Mouse (Mus musculus): ENCODE measurements around the gene Olfr1240. TPM values are rescaled to one million over a fixed set of nuclear protein-coding genes. Genes with fewer than 3 reads are reported as not detected.

Olfr1240 gene
- polyA plus RNA-seq (2015; fragmentation: Nextera tagmentation; extraction: Ambion mirVana): not detected in 2 replicates

DNA sequence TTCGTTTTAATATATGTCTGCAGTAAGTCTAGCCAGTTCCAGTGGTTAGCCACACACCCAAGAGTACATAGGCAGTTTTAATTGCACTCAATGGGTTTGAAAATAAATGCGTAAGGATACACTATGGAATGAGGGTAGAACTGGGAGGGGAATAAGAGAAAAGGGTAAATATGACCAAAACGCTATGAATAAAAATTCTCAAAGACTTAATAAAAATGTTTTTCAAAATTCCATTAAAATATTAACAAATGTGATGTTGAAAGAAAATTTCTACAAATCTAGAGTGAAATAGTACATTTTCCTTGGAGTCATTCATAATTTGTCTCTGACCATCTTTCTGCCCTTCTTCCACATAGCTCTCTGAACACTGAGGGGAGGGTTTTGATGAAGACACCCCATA lies at the start of gene Olfr1240:
TSS of gene Olfr1240 (minus strand) at position 101 of the 400 bp plus-strand sequence.
- no peaks in the 10 kb centered on the region for H3K4me1 ChIP-seq (ENCODE audit: insufficient read depth, low read length)
- no peaks in the 10 kb centered on the region for H3K9me3 ChIP-seq (ENCODE audit: low read length)
- no peak within 1 kb of the TSS for H3K27ac ChIP-seq (ENCODE audit: low read length)
- no peaks in the 10 kb centered on the region for H3K27me3 ChIP-seq (ENCODE audit: insufficient read depth, low read length)
- no peak within 1 kb of the TSS for H3K9ac ChIP-seq (replicated peaks; ENCODE audit: low read length)
- 83% methylated on average over 3 of the region's 3 CpGs for WGBS
- no peak within 1 kb of the TSS for H3K4me3 ChIP-seq (ENCODE audit: low read length)
- no peak for ATAC-seq (ENCODE audit: low FRiP score, low TSS enrichment)
- H3K36me3 ChIP-seq (ENCODE audit: insufficient read depth, low read length): no peaks in the 10 kb centered on the region
- no peak within 1 kb of the TSS for H3K4me2 ChIP-seq (replicated peaks; ENCODE audit: low read depth, low read length)

DNA sequence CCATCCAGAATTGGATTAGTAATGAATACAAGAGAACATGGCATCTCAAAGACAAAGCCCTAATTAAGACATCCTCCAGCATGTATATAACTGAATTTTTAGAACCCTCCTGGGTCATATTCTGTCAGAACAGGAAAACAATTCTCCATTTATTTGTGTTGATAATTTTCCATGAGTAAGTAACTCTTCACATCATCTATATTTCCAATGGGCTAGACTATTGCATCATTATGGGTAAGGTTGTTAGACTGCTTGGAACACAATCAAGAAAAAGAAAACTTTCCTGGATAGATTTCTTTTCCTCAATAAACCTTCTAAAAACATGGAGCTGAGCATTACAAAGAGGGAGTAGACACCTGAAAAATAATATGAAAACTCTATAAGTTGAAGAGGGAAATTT lies 44.2 kb upstream of the Olfr1240 start, which contains the start of gene Olfr1241:
TSS of gene Olfr1241 (minus strand) at position 101 of the 400 bp plus-strand sequence.
- Histone ChIP-seq H3K36me3 (ENCODE audit: insufficient read depth, low read length) (no peaks in the 10 kb centered on the region), H3K4me3 (ENCODE audit: low read length) (no peak within 1 kb of the TSS), H3K4me2 (replicated peaks; ENCODE audit: low read depth, low read length) (no peak within 1 kb of the TSS), H3K9me3 (ENCODE audit: low read length) (no peaks in the 10 kb centered on the region), H3K9ac (replicated peaks; ENCODE audit: low read length) (no peak within 1 kb of the TSS), H3K27me3 (ENCODE audit: insufficient read depth, low read length) (no peaks in the 10 kb centered on the region), H3K27ac (ENCODE audit: low read length) (no peak within 1 kb of the TSS), H3K4me1 (ENCODE audit: insufficient read depth, low read length) (no peaks in the 10 kb centered on the region)
- no peak for ATAC-seq (ENCODE audit: low FRiP score, low TSS enrichment)

DNA sequence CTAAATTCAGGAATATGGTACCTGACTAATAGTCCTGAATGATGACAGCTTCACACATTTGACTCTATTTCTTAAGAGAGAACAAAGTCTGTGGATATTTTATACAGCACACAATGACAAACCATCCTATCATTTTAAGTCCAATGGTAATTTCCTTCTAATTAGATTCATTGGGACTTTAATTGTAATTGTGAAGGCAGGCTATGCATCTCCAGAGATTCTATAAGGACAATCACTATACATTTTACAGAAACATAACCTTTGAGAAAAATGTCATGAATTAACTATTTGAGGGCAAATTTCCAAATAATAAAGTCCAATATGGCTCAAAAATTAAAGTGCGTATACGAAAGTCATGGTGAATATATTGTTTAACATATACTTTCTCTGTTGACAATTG lies 22.5 kb downstream of the Olfr1240 start, which contains the start of gene Olfr1239:
TSS of gene Olfr1239 (minus strand) at position 101 of the 400 bp plus-strand sequence.
- no peak for ATAC-seq (ENCODE audit: low FRiP score, low TSS enrichment)
- no peak within 1 kb of the TSS for H3K4me2 ChIP-seq (replicated peaks; ENCODE audit: low read depth, low read length)

DNA sequence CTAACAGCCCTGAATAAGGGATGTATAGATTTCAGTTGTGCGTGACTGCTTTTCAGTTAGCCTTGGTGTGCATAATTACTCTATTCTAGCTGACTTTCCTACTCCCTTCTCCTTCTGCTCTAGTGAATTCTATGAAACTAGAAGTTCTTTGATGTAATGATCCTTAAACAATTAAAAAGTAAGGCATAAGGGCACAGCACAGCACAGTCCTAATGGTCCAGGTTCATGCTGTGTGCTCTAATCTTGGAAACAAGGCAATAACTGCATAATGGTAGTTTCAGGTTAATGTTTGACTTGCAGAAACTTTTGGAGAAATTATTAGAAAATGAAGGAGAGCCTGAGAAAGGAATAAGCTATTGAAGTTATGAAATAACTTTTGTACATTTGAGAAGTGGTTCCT lies 28.2 kb downstream of the Olfr1240 start:
- no peaks in the 10 kb centered on the region for H3K36me3 ChIP-seq (ENCODE audit: insufficient read depth, low read length)
- ATAC-seq (ENCODE audit: low FRiP score, low TSS enrichment): peak; percentile 77; the same call in 1 of the 2 replicates
- H3K4me3 ChIP-seq (ENCODE audit: low read length): no peak overlapping the region
- no peaks in the 10 kb centered on the region for H3K4me1 ChIP-seq (ENCODE audit: insufficient read depth, low read length)
- H3K9ac ChIP-seq (replicated peaks; ENCODE audit: low read length): no peak overlapping the region
- no peak overlapping the region for H3K4me2 ChIP-seq (replicated peaks; ENCODE audit: low read depth, low read length)
- no peaks in the 10 kb centered on the region for H3K27me3 ChIP-seq (ENCODE audit: insufficient read depth, low read length)
- 73% methylated on average over 1 of the region's 1 CpGs for WGBS
- no peak overlapping the region for H3K27ac ChIP-seq (ENCODE audit: low read length)
- H3K9me3 ChIP-seq (ENCODE audit: low read length): no peaks in the 10 kb centered on the region

More for the DNA sequence above, 22.5 kb downstream of the Olfr1240 start, which contains the start of gene Olfr1239:
- 97% methylated on average over 2 of the region's 2 CpGs for WGBS
- H3K27ac ChIP-seq (ENCODE audit: low read length): no peak within 1 kb of the TSS
- H3K4me3 ChIP-seq (ENCODE audit: low read length): no peak within 1 kb of the TSS
- H3K27me3 ChIP-seq (ENCODE audit: insufficient read depth, low read length): no peaks in the 10 kb centered on the region
- H3K9me3 ChIP-seq (ENCODE audit: low read length): no peaks in the 10 kb centered on the region
- no peak within 1 kb of the TSS for H3K9ac ChIP-seq (replicated peaks; ENCODE audit: low read length)
- H3K4me1 ChIP-seq (ENCODE audit: insufficient read depth, low read length): no peaks in the 10 kb centered on the region
- H3K36me3 ChIP-seq (ENCODE audit: insufficient read depth, low read length): no peaks in the 10 kb centered on the region

DNA sequence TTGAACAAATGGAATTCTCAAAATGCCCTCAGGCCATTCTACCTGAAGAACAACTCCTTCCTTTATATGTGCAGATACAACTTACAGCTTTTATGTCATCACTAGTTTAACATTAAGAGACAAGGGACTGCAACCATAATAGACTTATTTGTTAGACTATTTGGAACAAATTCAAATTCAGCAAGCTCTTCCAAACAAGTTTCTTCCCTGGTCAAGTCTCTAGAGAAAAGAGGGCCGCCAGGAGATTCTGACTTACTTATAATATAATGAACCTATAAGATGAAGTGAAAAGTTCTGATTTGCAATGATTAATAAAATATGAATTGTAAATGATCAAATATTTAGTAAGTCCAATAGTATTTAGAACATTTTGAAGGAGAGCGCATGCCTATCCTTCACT lies 33.2 kb downstream of the Olfr1240 start, which contains the start of gene Olfr1238:
TSS of gene Olfr1238 (minus strand) at position 101 of the 400 bp plus-strand sequence.
- Histone ChIP-seq H3K9me3 (ENCODE audit: low read length) (no peaks in the 10 kb centered on the region), H3K27me3 (ENCODE audit: insufficient read depth, low read length) (no peaks in the 10 kb centered on the region), H3K4me1 (ENCODE audit: insufficient read depth, low read length) (no peaks in the 10 kb centered on the region), H3K27ac (ENCODE audit: low read length) (no peak within 1 kb of the TSS), H3K4me2 (replicated peaks; ENCODE audit: low read depth, low read length) (no peak within 1 kb of the TSS), H3K36me3 (ENCODE audit: insufficient read depth, low read length) (no peaks in the 10 kb centered on the region), H3K4me3 (ENCODE audit: low read length) (no peak within 1 kb of the TSS), H3K9ac (replicated peaks; ENCODE audit: low read length) (no peak within 1 kb of the TSS)
- no peak for ATAC-seq (ENCODE audit: low FRiP score, low TSS enrichment)
- WGBS: 90% methylated on average over 2 of the region's 2 CpGs

DNA sequence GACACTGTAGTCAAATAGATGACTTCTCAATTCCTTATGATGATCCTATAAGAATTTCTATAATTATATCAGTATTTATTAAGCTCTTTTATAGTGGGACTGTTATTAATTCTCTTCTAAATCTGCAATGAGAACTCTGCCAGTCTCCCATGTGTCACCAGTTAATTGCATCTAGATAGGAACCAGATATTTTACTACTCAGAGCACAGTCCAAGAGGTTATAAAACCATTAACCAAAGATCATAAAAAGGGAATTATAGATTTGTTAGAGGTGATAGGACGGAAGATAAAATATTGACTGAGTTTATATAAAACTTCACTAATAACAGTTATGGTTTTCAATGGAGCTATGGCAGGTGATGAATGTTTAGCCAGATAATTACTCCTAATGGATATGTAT lies 41.9 kb downstream of the Olfr1240 start:
- Histone ChIP-seq H3K27ac (ENCODE audit: low read length) (no peak overlapping the region), H3K4me1 (ENCODE audit: insufficient read depth, low read length) (no peaks in the 10 kb centered on the region), H3K9ac (replicated peaks; ENCODE audit: low read length) (no peak overlapping the region), H3K36me3 (ENCODE audit: insufficient read depth, low read length) (no peaks in the 10 kb centered on the region), H3K4me2 (replicated peaks; ENCODE audit: low read depth, low read length) (no peak overlapping the region), H3K4me3 (ENCODE audit: low read length) (no peak overlapping the region), H3K9me3 (ENCODE audit: low read length) (no peaks in the 10 kb centered on the region), H3K27me3 (ENCODE audit: insufficient read depth, low read length) (no peaks in the 10 kb centered on the region)
- WGBS: 72% methylated on average over 1 of the region's 1 CpGs
- no peak for ATAC-seq (ENCODE audit: low FRiP score, low TSS enrichment)

Other genes with a start within 250 kb of the Olfr1240 start
- not detected in 2 replicates for gene Olfr1226, start 243.0 kb downstream of the Olfr1240 start, polyA plus RNA-seq (2015; fragmentation: Nextera tagmentation; extraction: Ambion mirVana)
- not detected in 2 replicates for gene Olfr1228, start 188.9 kb downstream of the Olfr1240 start, polyA plus RNA-seq (2015; fragmentation: Nextera tagmentation; extraction: Ambion mirVana)
- not detected in 2 replicates for gene Olfr1229, start 155.0 kb downstream of the Olfr1240 start, polyA plus RNA-seq (2015; fragmentation: Nextera tagmentation; extraction: Ambion mirVana)
- gene Olfr1230, start 145.7 kb downstream of the Olfr1240 start, polyA plus RNA-seq (2015; fragmentation: Nextera tagmentation; extraction: Ambion mirVana): not detected in 2 replicates
- not detected in 2 replicates for gene Olfr1231, start 135.9 kb downstream of the Olfr1240 start, polyA plus RNA-seq (2015; fragmentation: Nextera tagmentation; extraction: Ambion mirVana)
- gene Olfr1232, start 113.3 kb downstream of the Olfr1240 start, polyA plus RNA-seq (2015; fragmentation: Nextera tagmentation; extraction: Ambion mirVana): not detected in 2 replicates
- not detected in 2 replicates for gene Olfr1233, start 100.6 kb downstream of the Olfr1240 start, polyA plus RNA-seq (2015; fragmentation: Nextera tagmentation; extraction: Ambion mirVana)
- not detected in 2 replicates for gene Olfr1234, start 78.1 kb downstream of the Olfr1240 start, polyA plus RNA-seq (2015; fragmentation: Nextera tagmentation; extraction: Ambion mirVana)
- not detected in 2 replicates for gene Olfr1238, start 33.3 kb downstream of the Olfr1240 start, polyA plus RNA-seq (2015; fragmentation: Nextera tagmentation; extraction: Ambion mirVana)
- gene Olfr1239, start 22.6 kb downstream of the Olfr1240 start, polyA plus RNA-seq (2015; fragmentation: Nextera tagmentation; extraction: Ambion mirVana): not detected in 2 replicates
- not detected in 2 replicates for gene Olfr1241, start 44.1 kb upstream of the Olfr1240 start, polyA plus RNA-seq (2015; fragmentation: Nextera tagmentation; extraction: Ambion mirVana)
- not detected in 2 replicates for gene Olfr1242, start 55.3 kb upstream of the Olfr1240 start, polyA plus RNA-seq (2015; fragmentation: Nextera tagmentation; extraction: Ambion mirVana)
- not detected in 2 replicates for gene Olfr1243, start 88.5 kb upstream of the Olfr1240 start, polyA plus RNA-seq (2015; fragmentation: Nextera tagmentation; extraction: Ambion mirVana)
- not detected in 2 replicates for gene Olfr1245, start 135.4 kb upstream of the Olfr1240 start, polyA plus RNA-seq (2015; fragmentation: Nextera tagmentation; extraction: Ambion mirVana)
- not detected in 2 replicates for gene Olfr1246, start 150.2 kb upstream of the Olfr1240 start, polyA plus RNA-seq (2015; fragmentation: Nextera tagmentation; extraction: Ambion mirVana)
- not detected in 2 replicates for gene Olfr1247, start 171.1 kb upstream of the Olfr1240 start, polyA plus RNA-seq (2015; fragmentation: Nextera tagmentation; extraction: Ambion mirVana)
- gene Olfr1248, start 175.2 kb upstream of the Olfr1240 start, polyA plus RNA-seq (2015; fragmentation: Nextera tagmentation; extraction: Ambion mirVana): not detected in 2 replicates
- not detected in 2 replicates for gene Olfr1249, start 192.0 kb upstream of the Olfr1240 start, polyA plus RNA-seq (2015; fragmentation: Nextera tagmentation; extraction: Ambion mirVana)
- not detected in 2 replicates for gene Olfr1250, start 218.5 kb upstream of the Olfr1240 start, polyA plus RNA-seq (2015; fragmentation: Nextera tagmentation; extraction: Ambion mirVana)
- not detected in 2 replicates for gene Olfr1251, start 228.9 kb upstream of the Olfr1240 start, polyA plus RNA-seq (2015; fragmentation: Nextera tagmentation; extraction: Ambion mirVana)

Measured in kidney, embryonic 16.5 days (tissue).